Mouse (Mus musculus): ENCODE data around the gene Dusp11. TPM values are rescaled to one million over a fixed set of nuclear protein-coding genes. Genes with fewer than 3 reads are reported as not detected.
"Not testable (repeated sequence)": the region's sequence is repeated elsewhere in the genome, so short reads cannot be mapped to it uniquely, and the experiment has no call there.

Gene Dusp11
- total RNA-seq, 2 experiments from 2014 or later, result 63.3 to 64.3 TPM

- no peak for DNase-seq
- intact Hi-C loops (cut with DNase I), result loop anchor here (10.0 kb wide), 1 partner anchor 318 kb away; the partner anchor contains the start of gene Alms1
Measured at GRCm38 (mm10) chr6:85902303-85902702, 59.2 kb downstream of the Dusp11 start.

GRCm38 (mm10) chr6:85898596-85899475 lies 62.6 kb downstream of the Dusp11 start:
- intact Hi-C loops (cut with DNase I); DNase-seq: not testable (repeated sequence)

GRCm38 (mm10) chr6:85895061-85895648 lies 66.3 kb downstream of the Dusp11 start:
- intact Hi-C loops (cut with DNase I), result not testable (repeated sequence)

More at GRCm38 (mm10) chr6:85895061-85895648, 66.3 kb downstream of the Dusp11 start:
- DNase-seq, result peak in 1 of 2 experiments; percentile 35

Other genes starting within 250 kb of the Dusp11 start
- gene Nat8f7, start 248.5 kb downstream of the Dusp11 start, total RNA-seq (2021), result not detected
- gene Nat8f3, start 195.9 kb downstream of the Dusp11 start, total RNA-seq (2021), result under 1 TPM in 1 of 2 experiments, not detected in 1; 0.12 TPM
- gene Nat8f6, start 140.7 kb downstream of the Dusp11 start, total RNA-seq (2021), result not detected
- not detected for gene Nat8f5, start 140.7 kb downstream of the Dusp11 start, total RNA-seq (2021)
- gene Nat8, start 129.6 kb downstream of the Dusp11 start, total RNA-seq (2021), result not detected
- not detected for gene Nat8f2, start 92.5 kb downstream of the Dusp11 start, total RNA-seq (2021)
- under 1 TPM; 0.76 to 0.79 TPM for gene Nat8f4, start 56.8 kb downstream of the Dusp11 start, total RNA-seq (2021)
- 10 to 100 TPM; 10.2 TPM for gene Tprkb, start 49.8 kb downstream of the Dusp11 start, total RNA-seq (2021)
- 1 to 10 TPM; 1.9 to 2.5 TPM for gene Nat8f1, start 46.0 kb downstream of the Dusp11 start, total RNA-seq (2021)
- not detected for gene Figla, start 54.5 kb upstream of the Dusp11 start, total RNA-seq (2021)
- 1 to 10 TPM in 1 of 2 experiments, under 1 TPM in 1; 0.68 to 1.0 TPM for gene Add2, start 67.0 kb upstream of the Dusp11 start, total RNA-seq (2021)
- gene Tgfa, start 233.6 kb upstream of the Dusp11 start, total RNA-seq (2021), result 1 to 10 TPM; 1.3 to 1.4 TPM